Mouse (Mus musculus) heart, adult 18-20 months (tissue): Measurements from ENCODE around the gene Tnfrsf8. TPM values are rescaled to one million over a fixed set of nuclear protein-coding genes. Genes with fewer than 3 reads are reported as not detected.
A peak's percentile ranks its signal among the peaks of the same experiment; 100 is the strongest.
"Not testable (repeated sequence)": the region's sequence is repeated elsewhere in the genome, so short reads cannot be mapped to it uniquely, and the experiment has no call there.

Experiments used
- DNase-seq, 2 experiments: peaks; one replicate each; pipeline ENCODE4 v3.0.0; 2021 to 2022; ENCODE audit warnings: mixed read lengths in 1 of 2
- long read RNA-seq, 2 experiments: library from polyadenylated mRNA; stranded (forward); transcript quantifications; one replicate each; pipeline ENCODE4 v2.0.0; 2021
- total RNA-seq, 2 experiments: library from RNA; stranded (reverse); gene quantifications; 2 replicates each; pipeline ENCODE4 v1.2.3; 2021

The Tnfrsf8 gene
- total RNA-seq: under 1 TPM; 0.07 to 0.15 TPM
- long read RNA-seq, experiment 1: 0 reads
- long read RNA-seq, experiment 2: 0 reads

DNA sequence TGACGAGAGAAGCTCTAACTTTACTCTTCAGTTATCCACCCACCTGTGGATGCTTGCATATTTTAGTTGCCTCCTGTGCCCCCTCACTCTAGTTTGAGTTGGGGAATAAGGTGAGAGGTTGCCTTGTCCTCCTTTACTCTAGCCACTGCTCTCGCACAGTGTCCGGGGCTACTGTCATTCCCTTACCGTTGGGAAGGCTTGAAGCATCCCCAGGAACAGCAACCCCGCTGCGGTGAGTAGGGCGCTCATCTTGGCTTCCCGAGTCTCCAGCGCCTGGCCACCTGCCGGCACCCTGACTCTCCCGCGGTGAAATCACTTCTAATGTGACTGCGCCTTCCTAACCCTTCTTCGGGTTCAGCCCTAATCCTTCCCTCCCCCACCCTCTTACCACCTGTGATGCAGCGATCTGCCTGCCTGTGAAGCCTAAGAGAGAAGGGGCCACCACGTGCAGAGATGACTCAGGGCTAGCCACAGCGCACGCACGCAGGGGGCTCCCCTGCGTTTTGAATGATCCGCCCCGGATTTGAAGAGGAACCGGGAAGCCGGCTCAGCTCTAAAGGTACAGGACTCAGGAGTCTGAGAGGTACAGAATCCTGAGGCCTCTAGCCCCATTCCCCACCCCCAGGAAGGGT, at the start of gene Tnfrsf8:
Tnfrsf8 (minus strand) TSS at position 329 of the 632 bp plus-strand sequence.
- no peak for DNase-seq

DNA sequence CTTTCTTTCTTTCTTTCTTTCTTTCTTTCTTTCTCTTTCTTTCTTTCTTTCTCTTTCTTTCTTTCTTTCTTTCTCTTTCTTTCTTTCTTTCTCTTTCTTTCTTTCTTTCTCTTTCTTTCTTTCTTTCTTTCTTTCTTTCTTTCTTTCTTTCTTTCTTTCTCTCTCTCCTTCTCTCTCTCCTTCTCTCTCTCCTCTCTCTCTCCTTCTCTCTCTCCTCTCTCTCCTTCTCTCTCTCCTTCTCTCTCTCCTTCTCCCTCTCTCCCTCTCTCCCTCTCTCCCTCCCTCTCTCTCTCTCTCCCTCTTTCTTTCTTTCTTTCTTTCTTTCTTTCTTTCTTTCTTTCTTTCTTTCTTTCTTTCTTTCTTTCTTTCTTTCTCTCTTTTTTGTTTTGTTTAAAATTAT, 46.7 kb upstream of the Tnfrsf8 start:
- DNase-seq: not testable (repeated sequence)

DNA sequence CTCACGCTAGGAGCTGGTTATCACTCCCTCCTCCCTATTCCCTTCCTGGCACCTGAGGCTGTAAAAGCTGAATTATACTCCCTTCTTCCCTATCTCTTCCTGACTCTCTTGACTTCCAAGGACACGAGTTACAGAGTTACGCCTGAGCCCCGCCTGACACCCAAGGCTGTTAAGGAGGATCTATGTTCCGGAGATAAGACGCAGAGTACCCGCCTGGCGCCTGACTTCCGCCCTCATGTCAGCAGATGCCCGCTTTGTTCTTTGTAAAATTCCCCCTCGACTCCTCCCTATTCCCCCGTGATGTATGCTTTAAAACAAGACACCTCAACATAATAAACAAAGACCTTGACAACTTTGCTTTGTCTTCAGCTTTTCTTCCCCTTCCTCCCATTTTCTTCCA, 46.1 kb upstream of the Tnfrsf8 start:
- no peak for DNase-seq

DNA sequence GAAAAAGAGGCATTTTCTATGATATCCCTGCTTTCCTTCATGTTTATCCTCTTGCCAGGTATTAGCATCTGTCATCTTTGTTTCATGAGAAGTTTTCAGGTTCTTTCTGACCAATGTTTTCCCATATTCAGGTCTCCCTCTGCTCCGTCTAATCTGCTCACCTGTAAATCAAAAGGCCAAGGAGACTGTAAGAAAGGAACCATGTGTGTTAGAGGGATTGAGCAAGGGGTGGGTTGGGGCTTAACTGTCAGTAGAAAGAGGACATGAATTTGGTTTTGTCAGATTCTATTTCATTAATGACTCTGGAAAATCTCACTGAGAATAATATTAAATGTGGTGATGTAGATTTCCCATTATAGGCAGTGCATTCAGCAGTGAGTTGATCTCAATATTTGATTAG, 45.6 kb upstream of the Tnfrsf8 start:
- no peak for DNase-seq

DNA sequence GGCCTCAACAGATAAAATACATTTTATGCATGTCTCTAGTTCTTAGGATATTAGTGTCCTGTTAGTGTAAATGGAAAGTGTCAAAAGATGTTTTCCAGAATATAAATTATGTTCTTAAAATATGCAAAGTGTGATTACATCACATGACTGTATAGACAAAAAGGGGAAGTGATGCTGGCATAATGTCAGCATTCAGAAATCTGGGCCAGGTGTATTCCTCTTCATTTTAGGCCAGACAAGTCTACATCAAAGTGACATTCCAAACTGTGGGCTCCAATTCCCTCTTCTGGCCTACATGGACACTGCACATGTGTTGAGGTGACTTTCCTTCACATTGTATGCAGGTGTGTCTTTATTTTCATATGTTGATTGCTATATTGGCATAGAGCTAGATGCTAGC, 41.3 kb upstream of the Tnfrsf8 start:
- no peak for DNase-seq

DNA sequence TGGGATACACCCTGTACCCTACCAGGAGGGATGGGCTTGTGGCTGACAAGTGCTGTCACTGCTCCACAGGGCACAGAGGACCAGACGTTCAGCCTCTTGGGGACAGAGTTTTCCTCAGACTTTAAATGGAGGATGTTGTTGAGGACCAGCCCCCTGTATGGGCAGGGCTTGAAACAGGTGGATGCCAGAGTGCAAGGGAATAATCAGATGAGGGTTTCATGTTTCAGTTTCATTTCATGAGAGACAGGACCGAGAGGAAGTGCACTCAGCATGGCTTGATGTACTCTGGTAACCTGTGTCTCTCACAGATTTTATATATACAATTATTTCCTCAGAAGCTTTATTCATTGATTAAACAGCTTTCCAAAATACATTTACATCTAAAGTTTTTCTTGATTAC, 38.9 kb upstream of the Tnfrsf8 start:
- DNase-seq: no peak

DNA sequence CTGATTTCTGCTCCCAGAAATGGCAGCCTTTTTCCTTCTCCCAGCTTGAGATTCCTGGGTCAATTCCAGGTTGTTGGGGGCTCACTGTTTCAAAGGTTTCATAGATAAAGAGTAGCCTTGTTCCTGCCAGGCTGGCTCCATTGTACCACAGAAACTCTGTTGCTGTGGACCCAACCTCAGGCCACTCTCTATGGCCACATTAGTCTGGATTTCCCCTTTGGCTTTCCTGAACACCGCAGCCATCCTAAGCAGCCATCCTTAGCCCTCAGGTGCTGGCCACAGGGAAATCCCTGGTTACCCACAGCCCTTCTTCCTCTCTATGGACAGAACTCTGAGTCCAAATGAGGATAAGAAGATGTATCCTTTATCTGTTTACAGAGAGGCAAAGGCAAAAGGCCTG, 30.0 kb upstream of the Tnfrsf8 start:
- no peak for DNase-seq

DNA sequence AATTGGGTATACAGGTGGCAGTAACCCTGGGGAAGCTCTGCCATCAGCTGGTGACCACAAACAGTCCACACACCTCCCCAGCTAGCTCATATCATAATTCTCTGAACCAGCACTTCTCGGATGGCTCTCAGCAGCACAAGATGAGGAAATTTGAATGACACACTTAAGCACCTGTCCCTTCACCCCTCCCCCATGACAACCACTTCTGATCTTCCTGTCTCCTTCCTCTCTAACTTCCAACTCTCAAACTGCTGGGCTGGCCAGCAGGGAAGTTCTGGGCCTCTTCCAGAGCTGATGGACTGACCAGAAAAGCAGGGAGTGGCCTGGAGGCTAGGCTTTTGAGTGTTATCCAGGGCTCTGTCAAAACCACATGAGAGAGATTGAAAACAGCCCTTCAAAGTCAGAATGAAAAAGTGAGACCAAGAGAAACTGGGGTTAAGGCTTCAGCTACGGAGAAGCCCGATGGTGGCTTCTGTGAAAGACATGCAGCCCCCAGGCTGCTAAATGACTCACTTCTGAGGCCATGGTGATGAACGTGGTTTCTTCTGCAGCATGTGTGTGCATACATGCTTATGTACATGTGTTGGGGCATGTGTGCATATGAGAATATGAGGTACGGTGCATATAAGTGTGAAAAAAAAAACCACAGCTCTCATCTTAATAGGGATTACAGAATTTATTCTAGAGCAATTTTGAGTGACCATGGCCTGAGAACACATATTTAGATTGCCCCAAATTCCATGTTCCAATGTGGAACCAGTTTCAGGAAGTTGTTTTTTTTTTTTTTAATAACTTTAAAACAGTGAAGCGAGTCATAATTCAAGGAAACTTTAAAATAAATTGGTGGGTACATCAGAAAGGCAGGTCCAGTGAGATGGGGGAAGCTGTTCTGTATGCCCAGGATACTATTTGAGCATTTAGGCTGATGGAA, 27.2 kb upstream of the Tnfrsf8 start:
- no peak for DNase-seq

DNA sequence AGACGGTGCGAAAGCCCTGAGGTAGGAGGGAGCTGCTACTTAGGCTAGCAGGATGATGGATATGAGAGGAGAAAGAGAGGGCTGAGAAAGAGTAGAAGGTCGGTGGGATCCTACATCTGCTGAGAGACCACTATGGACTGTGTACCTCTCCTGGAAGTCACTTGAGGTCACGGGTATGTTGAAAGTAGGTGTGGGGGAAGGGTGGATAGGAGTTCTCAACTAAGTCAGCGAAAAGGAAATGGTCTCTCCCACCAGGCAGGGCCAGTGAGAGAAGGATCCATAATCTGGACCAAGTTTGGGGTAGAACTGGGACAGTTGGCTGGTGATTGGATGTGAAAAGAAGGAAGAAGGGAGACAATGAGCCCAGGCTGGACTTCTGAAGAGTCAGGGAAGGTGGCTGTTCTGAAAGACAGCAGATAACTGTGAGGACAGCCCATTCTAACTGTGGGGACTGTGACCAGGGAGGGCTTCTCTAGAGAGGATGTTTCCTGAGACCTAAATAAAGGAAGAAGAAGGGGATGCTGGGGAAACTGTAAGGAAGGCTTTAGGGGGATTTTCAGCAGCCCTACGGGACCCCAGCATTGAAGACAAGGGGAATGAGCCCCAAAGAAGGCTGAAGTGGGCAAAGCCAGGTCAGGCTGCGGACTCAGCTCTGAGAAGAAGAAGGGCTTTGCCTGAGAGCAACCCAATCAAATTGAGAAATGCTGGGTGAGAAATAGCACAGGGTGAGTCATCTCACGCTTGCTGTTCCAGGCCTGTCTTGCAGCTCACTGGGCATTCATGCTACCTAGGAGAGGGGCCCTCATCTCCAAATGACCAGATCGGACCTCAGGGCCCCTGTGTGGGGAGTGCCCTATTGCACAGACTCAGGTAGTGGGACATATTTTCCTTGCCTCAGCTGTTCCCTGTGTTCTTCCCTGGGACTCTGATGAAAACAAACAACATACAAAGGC, 23.2 kb upstream of the Tnfrsf8 start:
- no peak for DNase-seq

DNA sequence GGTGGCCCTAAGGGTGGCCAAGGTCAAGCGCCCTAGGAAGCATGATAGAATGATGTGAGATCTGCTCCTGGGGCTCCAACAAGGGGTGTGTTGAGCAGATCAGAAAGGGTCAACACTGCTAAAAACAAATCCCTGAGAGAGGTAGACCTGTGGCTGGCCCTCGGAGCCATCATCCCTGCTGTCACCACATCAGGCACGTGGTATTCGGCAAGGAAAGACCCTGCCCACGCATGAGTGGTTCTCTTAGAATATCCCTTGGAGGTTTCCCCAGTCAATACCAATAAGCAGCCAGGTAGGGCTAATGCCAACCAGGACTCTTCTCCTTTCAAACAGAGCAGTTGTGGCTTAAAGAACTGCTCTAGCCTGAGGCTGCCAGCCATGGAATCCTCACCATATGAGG, 21.6 kb upstream of the Tnfrsf8 start:
- DNase-seq: no peak

DNA sequence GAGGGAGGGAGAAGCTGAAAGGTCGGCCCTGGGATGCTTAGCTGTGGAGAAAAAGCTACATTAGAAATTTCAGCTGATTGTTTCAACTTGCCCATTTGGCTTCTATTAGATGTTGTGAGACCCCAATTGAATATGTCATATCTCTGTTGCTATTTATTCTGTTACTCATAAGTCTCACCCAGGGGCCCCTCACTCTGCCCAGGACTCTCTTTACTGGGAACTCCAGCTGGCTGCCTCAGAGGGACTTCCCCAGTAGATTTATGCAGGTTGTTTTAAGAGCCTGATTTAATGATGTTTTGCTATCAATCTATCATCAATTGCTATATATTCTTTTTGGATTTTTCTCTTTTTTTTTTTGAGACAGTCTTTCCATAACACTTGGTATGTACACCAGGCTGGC, 21.1 kb upstream of the Tnfrsf8 start:
- DNase-seq: no peak

DNA sequence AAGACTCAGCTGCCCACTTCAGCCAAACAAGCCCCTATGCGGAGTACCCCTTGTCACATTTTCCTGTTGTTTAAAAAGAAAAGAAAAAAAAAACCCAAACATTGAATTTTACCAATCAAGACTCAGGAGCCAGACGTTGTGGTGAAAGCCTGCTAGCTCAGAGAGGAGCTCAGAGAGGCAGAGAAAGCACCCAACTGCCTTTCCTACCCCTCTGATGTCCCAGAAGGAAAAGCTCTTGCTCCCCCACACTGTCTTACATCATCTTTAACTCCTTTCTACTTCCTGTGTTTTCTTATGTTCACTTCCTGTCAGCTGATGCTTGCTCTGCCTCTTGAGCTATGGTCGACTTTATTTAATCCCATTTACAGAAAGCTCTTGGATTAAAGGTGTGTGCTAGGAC, 8.7 kb upstream of the Tnfrsf8 start:
- no peak for DNase-seq

DNA sequence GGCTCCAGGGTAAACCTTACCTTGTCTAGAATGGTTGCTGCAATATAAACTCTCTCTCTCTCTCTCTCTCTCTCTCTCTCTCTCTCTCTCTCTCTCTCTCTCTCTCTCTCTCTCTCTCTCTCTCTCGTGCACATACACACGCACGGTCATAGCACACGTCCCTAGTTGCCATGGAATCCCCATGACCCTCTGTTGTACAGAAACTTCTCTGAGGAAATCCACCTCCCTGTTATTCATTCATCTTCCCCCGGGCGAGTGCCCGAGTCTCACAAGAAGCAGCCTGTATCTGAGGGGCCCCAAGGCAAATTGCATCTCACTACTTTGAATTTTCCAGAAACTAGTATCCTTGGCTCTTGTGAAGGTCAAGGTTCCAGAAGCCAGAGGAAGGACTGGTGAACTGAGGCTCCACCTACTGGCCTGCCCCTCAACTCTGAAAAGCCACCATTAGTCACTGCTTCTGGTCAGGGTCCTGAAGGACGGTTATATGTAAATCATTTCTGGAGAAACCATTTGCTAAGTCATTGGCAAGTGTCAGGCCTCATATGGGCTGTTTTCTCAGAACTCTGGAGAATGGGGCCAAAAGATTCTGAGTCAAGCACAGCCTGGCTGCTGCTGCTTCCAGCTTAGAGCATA, 8.1 kb upstream of the Tnfrsf8 start:
- no peak for DNase-seq

DNA sequence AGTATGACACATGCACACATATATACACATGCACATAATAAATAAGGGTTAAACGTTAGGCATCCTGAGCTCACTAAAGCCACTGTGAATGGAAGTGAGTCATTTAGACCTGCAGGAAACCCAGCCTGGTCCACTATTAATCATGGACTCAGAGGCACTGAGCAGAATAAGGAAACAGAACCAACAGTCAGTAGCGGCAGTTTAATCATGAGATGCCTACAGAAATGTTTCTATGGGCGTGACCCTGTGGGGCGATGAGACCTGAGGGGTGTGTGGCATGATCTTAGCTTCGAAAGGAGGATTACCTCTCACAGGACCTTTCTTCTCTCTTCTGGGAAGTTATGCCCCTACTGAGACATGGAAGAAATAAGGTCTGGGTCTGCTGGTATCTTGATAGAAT, 7.2 kb upstream of the Tnfrsf8 start:
- DNase-seq: no peak

DNA sequence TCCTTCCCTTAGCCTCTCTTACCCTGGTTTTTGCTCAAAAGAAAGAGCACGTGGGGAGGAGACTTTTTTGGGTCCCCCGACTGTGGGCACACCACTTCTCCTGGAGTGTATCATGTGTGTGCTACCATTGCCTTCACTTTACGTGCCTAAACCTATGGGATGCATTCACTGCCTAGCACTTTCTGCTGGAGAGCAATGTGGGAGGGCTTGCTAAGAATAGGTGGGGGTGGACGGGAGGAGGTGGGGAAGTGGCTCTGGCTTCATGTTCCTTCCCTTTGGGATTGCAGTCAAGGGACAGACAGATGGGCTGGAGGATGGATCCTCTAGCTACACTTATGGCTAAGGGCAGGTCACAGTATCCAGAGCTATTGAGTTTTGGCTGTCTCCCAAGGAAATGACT, 5.7 kb upstream of the Tnfrsf8 start:
- no peak for DNase-seq

DNA sequence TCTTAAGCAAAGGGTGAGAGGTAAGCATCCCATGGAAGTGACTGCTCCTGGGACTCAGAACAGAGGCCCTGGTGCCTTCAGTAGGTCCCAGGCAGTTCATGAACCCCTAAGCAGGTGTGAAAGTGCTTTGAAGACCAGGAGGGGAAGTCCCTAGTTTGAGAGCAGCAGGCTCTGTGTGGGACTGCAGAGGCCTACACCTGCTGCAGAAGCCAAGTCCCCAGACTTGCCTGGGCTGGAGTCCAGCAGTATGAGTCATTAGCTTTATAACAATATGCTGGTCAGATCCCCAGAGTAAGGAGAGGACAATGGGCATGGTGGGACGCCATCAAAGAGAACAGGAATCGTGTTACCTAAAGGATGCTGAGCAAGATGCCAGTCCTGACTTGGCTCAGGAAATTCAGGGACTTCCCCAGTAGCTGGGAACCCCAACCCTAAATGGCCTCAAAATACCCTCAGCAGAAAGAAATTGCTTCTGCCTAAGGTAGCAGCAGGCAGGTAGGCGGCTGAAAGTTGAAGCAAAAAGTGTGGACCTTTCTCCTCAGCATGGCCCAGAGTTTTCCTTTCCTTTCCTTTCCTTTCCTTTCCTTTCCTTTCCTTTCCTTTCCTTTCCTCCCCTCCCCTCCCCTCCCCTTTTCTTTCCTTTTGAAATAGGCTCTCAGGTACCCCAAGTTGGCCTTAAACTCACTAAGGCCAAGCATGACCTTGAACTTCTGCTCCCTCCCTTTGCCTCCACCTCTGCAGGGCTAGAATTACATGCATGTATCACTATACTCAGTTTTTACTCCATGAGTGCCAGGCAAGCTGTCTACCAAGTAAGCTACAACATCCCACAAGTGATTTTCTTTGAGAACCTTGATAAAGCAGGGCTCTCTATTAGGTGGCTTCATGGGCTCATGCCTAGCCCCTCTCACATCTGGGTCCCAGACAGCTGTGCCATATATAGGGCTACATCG, 4.6 kb upstream of the Tnfrsf8 start:
- DNase-seq: peak; percentile 48 to 77

DNA sequence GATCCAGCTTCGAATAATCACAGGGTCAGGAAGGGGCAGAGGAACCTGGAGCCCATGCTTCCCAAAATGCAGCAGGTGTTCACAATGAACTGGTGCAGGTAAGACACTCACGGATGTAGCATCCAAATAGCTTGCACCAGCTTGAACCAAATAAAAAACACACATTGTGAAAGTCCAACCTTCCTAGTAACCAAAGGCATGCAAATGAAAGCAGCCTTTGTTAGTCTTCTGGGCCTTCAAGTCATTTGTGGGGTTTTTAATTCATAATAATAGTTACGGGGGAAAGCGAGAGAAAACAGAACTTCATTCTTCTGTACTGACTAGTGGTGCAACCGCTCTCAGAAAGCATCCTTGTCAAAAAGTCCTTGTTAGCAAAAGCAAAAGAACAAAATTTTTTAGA, 1.7 kb upstream of the Tnfrsf8 start:
- no peak for DNase-seq

DNA sequence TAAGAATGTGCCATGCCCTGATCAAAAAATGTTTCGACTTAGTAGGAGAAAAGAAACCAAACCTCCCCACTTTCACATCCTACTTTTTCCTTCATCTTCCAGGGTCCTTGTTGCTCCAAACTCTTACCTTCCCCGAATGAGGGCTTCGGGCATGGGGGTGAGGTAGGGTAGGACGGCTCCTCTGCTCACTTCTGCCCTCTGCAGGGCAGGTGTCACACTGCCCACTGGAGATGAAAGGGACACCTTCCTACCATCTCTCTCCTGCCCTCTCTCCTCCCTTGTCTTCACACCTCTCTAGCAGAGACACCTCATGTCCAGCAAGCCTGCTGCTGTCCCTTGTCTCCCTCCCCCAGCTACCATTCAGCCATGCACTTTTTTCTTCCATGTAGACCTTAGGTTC, 998 bp downstream of the Tnfrsf8 start:
- DNase-seq: no peak

DNA sequence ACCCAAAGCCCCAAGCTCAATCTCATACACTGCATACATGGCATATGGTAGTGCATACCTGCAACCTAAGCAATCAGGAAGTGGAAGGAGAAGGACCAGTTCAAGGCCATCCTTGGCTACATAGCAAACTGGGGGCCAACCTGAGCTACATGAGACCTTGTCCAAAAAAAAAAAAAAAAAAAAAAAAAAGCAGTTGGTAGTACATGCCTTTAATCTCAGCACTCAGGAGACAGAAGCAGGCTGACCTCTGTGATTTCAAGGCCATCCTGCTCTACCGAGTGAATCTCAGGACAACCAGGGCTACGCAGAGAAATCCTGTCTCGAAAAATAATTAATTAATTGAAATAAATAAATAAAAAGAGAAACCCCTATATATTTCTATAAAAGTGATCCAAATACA, 1.7 kb downstream of the Tnfrsf8 start:
- no peak for DNase-seq

DNA sequence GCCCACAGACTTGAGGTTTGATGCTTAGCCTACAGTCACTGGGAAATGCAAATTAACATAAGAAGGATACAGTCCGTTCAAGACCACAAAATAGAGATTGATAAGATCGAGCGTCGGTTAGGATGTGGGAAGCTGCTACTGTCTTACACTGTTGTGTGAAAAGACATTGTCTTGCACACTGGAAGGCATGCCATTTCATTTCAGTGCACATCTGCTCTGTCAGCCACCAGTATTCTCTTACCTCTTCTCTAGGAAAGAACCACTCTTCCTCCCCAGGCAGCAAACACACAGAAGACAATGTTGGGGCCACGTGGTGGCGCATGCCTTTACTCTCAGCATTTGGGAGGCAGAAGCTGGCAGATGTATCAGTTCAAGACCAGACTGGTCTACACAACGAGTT, 2.4 kb downstream of the Tnfrsf8 start:
- no peak for DNase-seq

DNA sequence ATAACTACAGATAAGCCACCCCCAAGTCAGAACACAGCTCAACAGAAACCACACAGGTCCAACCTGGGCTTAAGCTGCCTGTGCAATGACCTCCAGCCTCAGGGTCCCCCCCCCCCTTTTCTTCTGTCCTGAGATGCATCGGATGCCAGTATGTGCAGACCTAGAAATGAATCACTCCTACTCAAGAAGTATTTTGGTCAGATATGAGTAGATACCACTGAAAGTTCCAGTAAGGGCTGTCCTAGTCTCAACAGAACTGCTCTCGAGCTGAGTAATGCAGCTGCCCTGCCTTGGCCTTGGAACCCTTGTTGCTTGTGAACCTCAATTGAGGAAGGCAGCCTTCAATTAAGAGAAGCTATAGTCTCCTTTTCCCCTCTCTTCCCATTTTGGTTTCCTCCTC, 4.1 kb downstream of the Tnfrsf8 start:
- DNase-seq: no peak
